Mouse (Mus musculus) heart, embryonic 11.5 days (tissue): ENCODE measurements around the gene Nmt2. TPM values are rescaled to one million over a fixed set of nuclear protein-coding genes. Genes with fewer than 3 reads are reported as not detected.

Source experiments
- ATAC-seq: fragments of 200-750 bp; cut with Nextera tagmentation; replicated peaks from 2 replicates; pipeline ENCODE4 v1.8.0; 2017; ENCODE audit warnings: moderate library complexity; ENCODE audit not compliant: insufficient number of reproducible peaks, low FRiP score, low TSS enrichment
- H3K27ac ChIP-seq: fragments of 300-500 bp; sonication (generic); 2 replicates; pipeline ENCODE4 v1.5.1; 2014; ENCODE audit warnings: mild to moderate bottlenecking, low read depth, low read length
- H3K27me3 ChIP-seq: fragments of 300-500 bp; sonication (generic); 2 replicates; pipeline ENCODE4 v1.6.1; 2014; ENCODE audit warnings: mild to moderate bottlenecking, low read length, mixed read lengths; ENCODE audit not compliant: control insufficient read depth, insufficient read depth
- H3K36me3 ChIP-seq: fragments of 300-500 bp; sonication (generic); 2 replicates; pipeline ENCODE4 v1.6.1; 2014; ENCODE audit warnings: mild to moderate bottlenecking, low read length, moderate library complexity, mixed read lengths; ENCODE audit not compliant: control insufficient read depth, insufficient read depth
- H3K4me1 ChIP-seq: fragments of 300-500 bp; sonication (generic); 2 replicates; pipeline ENCODE4 v1.6.1; 2014; ENCODE audit warnings: low read length; ENCODE audit not compliant: control insufficient read depth, insufficient read depth
- H3K4me2 ChIP-seq: fragments of 300-500 bp; sonication (generic); 2 replicates; pipeline ENCODE4 v1.6.1; 2014; ENCODE audit warnings: mild to moderate bottlenecking, moderate library complexity
- H3K4me3 ChIP-seq: fragments of 300-500 bp; sonication (generic); 2 replicates; pipeline ENCODE4 v1.5.1; 2014; ENCODE audit warnings: low read depth, low read length
- H3K9ac ChIP-seq: fragments of 300-500 bp; sonication (generic); 2 replicates; pipeline ENCODE4 v1.6.1; 2014; ENCODE audit warnings: mild to moderate bottlenecking, low read depth, low read length, moderate library complexity
- H3K9me3 ChIP-seq: fragments of 300-500 bp; sonication (generic); replicated peaks from 2 replicates; pipeline ENCODE4 v1.6.1; 2016; ENCODE audit warnings: low read length; ENCODE audit not compliant: control insufficient read depth
- WGBS: fragments of 180-500 bp; shearing (Covaris S2); extraction: QIAGEN DNeasy Blood & Tissue Kit; methylation state at CpG from one replicate; pipeline ENCODE4 v1.1.7; 2014; ENCODE audit not compliant: insufficient replicate concordance; 5-methylcytosine and 5-hydroxymethylcytosine counted together
- polyA plus RNA-seq: library from polyadenylated mRNA; unstranded; fragments of >200 nt; fragmentation: Nextera tagmentation; extraction: Ambion mirVana; gene quantifications from 2 replicates; pipeline ENCODE4 v1.2.1, GENCODE M21; 2014

Gene Nmt2
- polyA plus RNA-seq = 38.2 and 40.2 TPM in 2 replicates

DNA sequence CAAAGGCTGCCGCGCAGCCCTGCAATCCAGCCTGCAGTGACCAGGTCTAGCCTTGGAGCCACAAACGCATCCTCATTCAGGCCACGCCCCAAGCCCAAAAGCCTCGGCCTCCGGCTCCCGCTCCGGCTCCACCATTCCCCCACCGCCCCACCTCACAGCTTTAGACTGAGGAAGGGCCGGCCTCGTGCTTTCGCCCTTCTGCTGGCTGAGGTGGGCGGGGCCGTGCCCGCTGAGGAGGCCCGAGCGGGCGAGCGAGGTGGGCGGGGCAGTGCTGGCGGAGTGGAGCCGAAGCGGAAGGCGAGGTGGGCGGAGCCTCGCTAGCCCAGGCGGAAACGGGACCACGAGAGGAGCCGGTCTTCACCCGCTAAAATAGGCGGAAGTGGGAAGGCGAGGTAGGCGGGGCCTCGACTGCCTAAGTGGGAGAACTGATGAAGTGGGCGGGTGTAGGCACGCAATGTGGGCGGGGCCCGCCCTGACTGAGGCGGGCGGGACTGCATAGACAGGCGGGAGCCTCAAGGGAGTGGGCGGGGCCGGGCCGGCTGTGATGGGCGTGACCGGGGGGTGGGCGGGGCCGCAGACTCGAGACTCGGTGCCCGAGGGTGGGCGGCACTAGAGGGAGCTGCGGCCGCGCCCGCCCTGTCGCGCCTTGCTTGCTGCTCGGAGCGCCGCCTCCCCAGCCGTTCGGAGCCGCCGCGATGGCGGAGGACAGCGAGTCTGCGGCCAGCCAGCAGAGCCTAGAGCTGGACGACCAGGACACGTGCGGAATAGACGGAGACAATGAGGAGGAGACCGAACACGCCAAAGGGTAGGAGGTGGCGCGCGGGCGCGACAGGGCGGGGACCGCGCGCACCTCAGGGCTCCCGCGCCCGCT, at the start of gene Nmt2:
TSS of gene Nmt2 (plus strand) at position 611 of the 871 bp plus-strand sequence.
- no peaks in the 10 kb centered on the region for H3K9me3 ChIP-seq
- H3K4me2 ChIP-seq = peak within 1 kb of the TSS; percentile 83
- peak; percentile 98 for ATAC-seq
- no peaks in the 10 kb centered on the region for H3K27me3 ChIP-seq
- no peaks in the 10 kb centered on the region for H3K36me3 ChIP-seq
- H3K4me3 ChIP-seq = peak within 1 kb of the TSS; percentile 86
- H3K9ac ChIP-seq = peak within 1 kb of the TSS; percentile 89
- under 1% methylated on average over 78 of the region's 88 CpGs for WGBS
- peaks cover 11% of the 10 kb centered on the region for H3K4me1 ChIP-seq
- H3K27ac ChIP-seq = peak within 1 kb of the TSS; percentile 89

DNA sequence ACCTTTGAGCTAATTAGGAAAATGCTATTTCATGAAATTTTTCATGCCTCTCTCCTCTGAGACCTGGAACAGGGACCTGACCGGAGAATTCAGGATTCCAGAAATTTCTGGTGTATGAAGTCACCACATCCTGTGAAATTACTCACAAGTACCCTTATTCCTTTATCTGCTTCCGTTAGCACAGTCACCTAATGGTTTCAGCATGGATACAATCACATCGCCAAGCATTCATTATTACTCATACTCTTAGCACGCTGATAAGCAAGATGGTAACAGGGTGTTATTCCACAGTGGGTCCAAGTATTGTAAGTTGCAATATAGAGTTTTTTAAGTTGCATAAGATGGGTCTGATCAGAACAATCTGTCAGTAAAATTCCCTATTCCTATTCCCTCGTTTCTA, 44.8 kb upstream of the Nmt2 start:
- Histone ChIP-seq H3K27me3 (no peaks in the 10 kb centered on the region), H3K36me3 (no peaks in the 10 kb centered on the region), H3K4me1 (no peaks in the 10 kb centered on the region), H3K4me2 (no peak overlapping the region), H3K9ac (no peak overlapping the region), H3K4me3 (no peak overlapping the region), H3K9me3 (no peaks in the 10 kb centered on the region), H3K27ac (no peak overlapping the region)
- no peak for ATAC-seq
- WGBS = 45% methylated on average over 5 of the region's 5 CpGs

GRCm38 (mm10) chr2:3244251-3244650, 39.8 kb upstream of the Nmt2 start:
- Histone ChIP-seq H3K4me2 (no peak overlapping the region), H3K4me1 (no peaks in the 10 kb centered on the region), H3K27ac (no peak overlapping the region), H3K27me3 (no peaks in the 10 kb centered on the region), H3K9ac (no peak overlapping the region), H3K9me3 (no peaks in the 10 kb centered on the region), H3K4me3 (no peak overlapping the region), H3K36me3 (no peaks in the 10 kb centered on the region)
- ATAC-seq = no peak
- 66% methylated on average over 3 of the region's 3 CpGs for WGBS

DNA sequence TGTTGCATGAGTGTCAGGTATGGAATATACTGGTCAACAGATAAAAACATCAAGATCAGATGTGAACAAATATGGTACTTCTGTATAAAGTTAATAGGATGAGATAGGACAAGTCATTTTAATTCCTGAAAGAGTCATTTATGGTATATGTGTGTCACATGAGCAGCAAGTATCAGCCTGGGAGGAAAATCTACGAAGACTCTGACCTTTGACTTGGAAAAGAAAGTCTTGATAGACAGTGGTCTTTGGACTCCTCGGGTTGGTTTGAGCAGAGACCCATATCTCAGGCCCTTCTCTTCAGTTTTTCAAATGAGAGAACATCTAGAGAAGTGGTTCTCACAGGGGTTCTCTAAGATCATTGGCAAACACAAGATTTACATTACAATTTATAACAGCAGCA, 32.7 kb upstream of the Nmt2 start:
- no peaks in the 10 kb centered on the region for H3K27me3 ChIP-seq
- no peak overlapping the region for H3K4me2 ChIP-seq
- no peaks in the 10 kb centered on the region for H3K9me3 ChIP-seq
- ATAC-seq = no peak
- H3K4me1 ChIP-seq = no peaks in the 10 kb centered on the region
- no peak overlapping the region for H3K9ac ChIP-seq
- H3K4me3 ChIP-seq = no peak overlapping the region
- H3K27ac ChIP-seq = no peak overlapping the region
- H3K36me3 ChIP-seq = no peaks in the 10 kb centered on the region
- WGBS = 76% methylated on average over 2 of the region's 2 CpGs

DNA sequence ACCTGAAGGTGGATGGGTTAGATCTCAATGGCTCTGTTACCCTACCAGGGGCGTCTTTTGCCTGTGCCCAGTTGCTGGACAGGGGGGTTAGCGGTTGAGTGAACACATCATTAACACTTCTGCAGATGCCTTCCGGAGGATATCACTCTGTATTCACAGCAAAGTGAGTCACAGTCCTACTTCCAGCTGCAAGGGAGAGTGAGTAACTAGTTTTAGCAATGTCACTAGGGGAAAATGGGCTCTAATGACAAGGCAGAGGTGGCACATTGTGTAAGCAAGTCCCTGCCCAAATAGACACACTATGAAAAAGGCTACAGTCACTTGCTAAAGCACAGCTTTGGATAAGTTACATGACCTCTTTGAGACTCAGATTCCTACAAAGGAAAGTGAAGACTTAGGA, 17.5 kb upstream of the Nmt2 start:
- H3K9ac ChIP-seq = no peak overlapping the region
- H3K27me3 ChIP-seq = no peaks in the 10 kb centered on the region
- ATAC-seq = no peak
- no peaks in the 10 kb centered on the region for H3K36me3 ChIP-seq
- no peak overlapping the region for H3K4me2 ChIP-seq
- H3K27ac ChIP-seq = no peak overlapping the region
- no peaks in the 10 kb centered on the region for H3K4me1 ChIP-seq
- no peak overlapping the region for H3K4me3 ChIP-seq
- WGBS = 69% methylated on average over 3 of the region's 3 CpGs
- H3K9me3 ChIP-seq = no peaks in the 10 kb centered on the region

DNA sequence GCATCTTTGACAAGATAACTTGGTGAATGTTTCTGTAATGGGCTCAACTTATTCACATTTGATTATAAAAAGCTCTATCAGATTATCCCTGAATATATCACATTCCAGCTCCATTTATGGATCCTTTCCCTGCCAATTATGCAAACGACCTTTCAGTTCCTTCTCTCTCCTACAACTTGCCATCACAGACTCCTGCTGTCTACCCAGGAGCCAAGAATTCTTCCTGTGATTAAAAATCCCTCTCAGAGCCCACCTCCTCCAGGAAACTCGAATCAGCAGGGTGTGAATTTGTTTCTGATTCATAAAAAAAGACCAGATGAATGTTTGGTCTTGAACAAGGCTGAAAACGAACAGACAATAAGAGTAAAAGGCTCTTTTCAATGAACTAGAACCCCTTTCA, 16.1 kb upstream of the Nmt2 start:
- H3K36me3 ChIP-seq = no peaks in the 10 kb centered on the region
- H3K9me3 ChIP-seq = no peaks in the 10 kb centered on the region
- no peak overlapping the region for H3K9ac ChIP-seq
- H3K4me2 ChIP-seq = no peak overlapping the region
- no peak overlapping the region for H3K27ac ChIP-seq
- no peaks in the 10 kb centered on the region for H3K4me1 ChIP-seq
- H3K27me3 ChIP-seq = no peaks in the 10 kb centered on the region
- 41% methylated on average over 3 of the region's 3 CpGs for WGBS
- no peak overlapping the region for H3K4me3 ChIP-seq
- ATAC-seq = no peak

DNA sequence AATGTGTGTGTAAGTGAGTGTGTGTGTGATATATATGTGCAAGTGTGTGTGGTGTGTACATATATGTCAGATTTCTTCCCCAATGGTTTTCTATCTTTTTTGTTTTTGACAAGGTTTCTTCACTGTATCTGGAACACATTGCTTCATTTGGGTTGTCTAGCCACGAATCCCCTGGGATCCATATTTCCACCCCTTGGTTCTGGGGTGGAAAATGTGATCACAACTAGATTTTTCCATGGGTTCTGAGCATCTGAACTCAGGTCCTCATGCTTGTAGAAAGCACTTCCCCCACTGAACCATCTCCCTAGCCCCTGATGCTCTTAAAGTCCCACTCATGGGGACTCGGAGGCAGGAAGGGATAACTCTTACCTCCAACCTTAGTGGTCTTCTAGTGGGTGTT, 10.7 kb upstream of the Nmt2 start:
- no peak for ATAC-seq
- no peaks in the 10 kb centered on the region for H3K36me3 ChIP-seq
- no peak overlapping the region for H3K4me3 ChIP-seq
- no peak overlapping the region for H3K27ac ChIP-seq
- no peak overlapping the region for H3K4me2 ChIP-seq
- no peaks in the 10 kb centered on the region for H3K9me3 ChIP-seq
- H3K4me1 ChIP-seq = no peaks in the 10 kb centered on the region
- no peak overlapping the region for H3K9ac ChIP-seq
- WGBS = 78% methylated on average over 2 of the region's 2 CpGs
- no peaks in the 10 kb centered on the region for H3K27me3 ChIP-seq

DNA sequence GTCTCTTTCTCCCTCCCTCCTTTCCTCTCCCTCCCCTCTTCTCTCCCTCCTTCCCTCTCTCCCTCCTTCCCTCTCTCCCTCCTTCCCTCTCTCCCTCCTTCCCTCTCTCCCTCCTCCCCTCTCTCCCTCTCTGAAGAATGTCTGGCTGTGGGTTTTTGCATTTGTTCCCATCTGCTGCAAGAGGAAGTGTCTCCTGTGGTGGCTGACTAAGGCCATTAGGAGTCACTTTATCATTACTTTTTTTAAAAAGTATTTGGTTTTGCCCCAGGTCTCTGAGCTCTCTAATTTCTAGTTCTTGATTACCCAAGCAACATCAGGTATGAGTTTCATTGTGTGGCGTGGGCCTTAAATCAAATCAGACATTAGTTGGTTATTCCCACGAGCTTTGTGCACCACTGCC, 7.9 kb upstream of the Nmt2 start:
- no peaks in the 10 kb centered on the region for H3K4me1 ChIP-seq
- no peak overlapping the region for H3K9ac ChIP-seq
- no peak for ATAC-seq
- H3K4me2 ChIP-seq = no peak overlapping the region
- WGBS = 80% methylated on average over 2 of the region's 2 CpGs
- no peaks in the 10 kb centered on the region for H3K27me3 ChIP-seq
- H3K36me3 ChIP-seq = no peaks in the 10 kb centered on the region
- no peak overlapping the region for H3K27ac ChIP-seq
- no peaks in the 10 kb centered on the region for H3K9me3 ChIP-seq
- no peak overlapping the region for H3K4me3 ChIP-seq

- Histone ChIP-seq H3K27me3 (no peaks in the 10 kb centered on the region), H3K4me3 (no peak overlapping the region)
- WGBS = 72% methylated on average over 7 of the region's 7 CpGs
These were observed 6.5 kb upstream of the Nmt2 start for GRCm38 (mm10) chr2:3277502-3277901.

More at GRCm38 (mm10) chr2:3277502-3277901, 6.5 kb upstream of the Nmt2 start:
- H3K27ac ChIP-seq = no peak overlapping the region
- no peaks in the 10 kb centered on the region for H3K36me3 ChIP-seq
- H3K9me3 ChIP-seq = no peaks in the 10 kb centered on the region
- no peak for ATAC-seq
- H3K4me2 ChIP-seq = no peak overlapping the region
- H3K9ac ChIP-seq = no peak overlapping the region
- no peaks in the 10 kb centered on the region for H3K4me1 ChIP-seq
